Mouse (Mus musculus) heart, embryonic 13.5 days (tissue): ENCODE results near the gene Mob3c. TPM values are rescaled to one million over a fixed set of nuclear protein-coding genes. Genes with fewer than 3 reads are reported as not detected.

Experiments used
- ATAC-seq: fragments of 200-750 bp; cut with Nextera tagmentation; 2 replicates; pipeline ENCODE4 v1.8.0; 2017; ENCODE audit warnings: moderate TSS enrichment; ENCODE audit not compliant: insufficient number of reproducible peaks, low FRiP score, low TSS enrichment; ENCODE audit errors: extremely low read depth
- H3K27ac ChIP-seq: fragments of 300-500 bp; sonication (generic); replicated peaks from 2 replicates; pipeline ENCODE4 v1.5.1; 2015; ENCODE audit warnings: moderate library complexity, mild to moderate bottlenecking, inconsistent platforms
- H3K27me3 ChIP-seq: fragments of 300-500 bp; sonication (generic); replicated peaks from 2 replicates; pipeline ENCODE4 v1.6.1; 2015; ENCODE audit warnings: mild to moderate bottlenecking, inconsistent platforms
- H3K36me3 ChIP-seq: fragments of 300-500 bp; sonication (generic); 2 replicates; pipeline ENCODE4 v1.6.1; 2015; ENCODE audit warnings: mild to moderate bottlenecking, inconsistent platforms
- H3K4me1 ChIP-seq: fragments of 300-500 bp; sonication (generic); 2 replicates; pipeline ENCODE4 v1.6.1; 2015; ENCODE audit warnings: inconsistent platforms
- H3K4me2 ChIP-seq: fragments of 300-500 bp; sonication (generic); 2 replicates; pipeline ENCODE4 v1.6.1; 2015; ENCODE audit warnings: inconsistent platforms, mild to moderate bottlenecking, moderate library complexity
- H3K4me3 ChIP-seq: fragments of 300-500 bp; sonication (generic); 2 replicates; pipeline ENCODE4 v1.5.1; 2015; ENCODE audit warnings: moderate library complexity, mild to moderate bottlenecking, inconsistent platforms
- H3K9ac ChIP-seq: fragments of 300-500 bp; sonication (generic); 2 replicates; pipeline ENCODE4 v1.6.1; 2015; ENCODE audit warnings: inconsistent platforms, mild to moderate bottlenecking, moderate library complexity
- H3K9me3 ChIP-seq: fragments of 300-500 bp; sonication (generic); 2 replicates; pipeline ENCODE4 v1.6.1; 2016; ENCODE audit warnings: inconsistent platforms
- WGBS: fragments of 180-500 bp; shearing (Covaris S2); methylation state at CpG from one replicate; pipeline ENCODE4 v1.1.7; 2015; ENCODE audit warnings: mixed read lengths; 5-methylcytosine and 5-hydroxymethylcytosine counted together
- polyA plus RNA-seq: library from polyadenylated mRNA; unstranded; fragments of >200 nt; fragmentation: Nextera tagmentation; extraction: Ambion mirVana; gene quantifications from 2 replicates; pipeline ENCODE4 v1.2.1, GENCODE M21; 2015

The Mob3c gene
- polyA plus RNA-seq, 1 experiment from 2014 or later: 6.4 TPM

GRCm38 (mm10) chr4:115882195-115882594, 54.3 kb downstream of the Mob3c start:
- WGBS: 44% methylated on average over 4 of the region's 4 CpGs
- Histone ChIP-seq H3K9me3 (no peaks in the 10 kb centered on the region), H3K4me2 (no peak overlapping the region), H3K9ac (no peak overlapping the region), H3K27ac (no peak overlapping the region), H3K4me3 (no peak overlapping the region), H3K36me3 (no peaks in the 10 kb centered on the region), H3K27me3 (peaks cover 35% of the 10 kb centered on the region), H3K4me1 (peaks cover 17% of the 10 kb centered on the region)
- ATAC-seq: no peak

- no peak for ATAC-seq
- 65% methylated on average over 6 of the region's 6 CpGs for WGBS
- Histone ChIP-seq H3K9ac (no peak within 1 kb of the TSS), H3K4me2 (no peak within 1 kb of the TSS), H3K9me3 (no peaks in the 10 kb centered on the region), H3K27me3 (peaks cover 48% of the 10 kb centered on the region), H3K27ac (no peak within 1 kb of the TSS), H3K4me1 (no peaks in the 10 kb centered on the region), H3K36me3 (no peaks in the 10 kb centered on the region), H3K4me3 (no peak within 1 kb of the TSS)
These were observed 56.1 kb downstream of the Mob3c start, which contains the start of gene Kncn for GRCm38 (mm10) chr4:115884022-115884421. Kncn (plus strand) TSS chr4:115884400.

Other genes starting within 250 kb of the Mob3c start
- not detected in 2 replicates for gene Cyp4a32, start 227.1 kb upstream of the Mob3c start, polyA plus RNA-seq
- 1.2 and 2.0 TPM in 2 replicates for gene Cyp4b1, start 180.4 kb upstream of the Mob3c start, polyA plus RNA-seq
- 23.6 and 25.5 TPM in 2 replicates for gene Efcab14, start 90.3 kb upstream of the Mob3c start, polyA plus RNA-seq
- gene Tex38, start 47.1 kb upstream of the Mob3c start, polyA plus RNA-seq: 0.19 TPM in 1 of 2 replicates, not detected in the other
- 54.5 and 63.2 TPM in 2 replicates for gene Atpaf1, start 43.3 kb upstream of the Mob3c start, polyA plus RNA-seq
- gene Mknk1, start 11.1 kb downstream of the Mob3c start, polyA plus RNA-seq: 18.2 and 18.6 TPM in 2 replicates
- gene Kncn, start 56.3 kb downstream of the Mob3c start, polyA plus RNA-seq: not detected in 2 replicates
- not detected in 2 replicates for gene 6430628N08Rik, start 62.6 kb downstream of the Mob3c start, polyA plus RNA-seq
- gene Dmbx1, start 111.8 kb downstream of the Mob3c start, polyA plus RNA-seq: 0.05 TPM in 1 of 2 replicates, not detected in the other
- 1.9 and 2.1 TPM in 2 replicates for gene Faah, start 189.8 kb downstream of the Mob3c start, polyA plus RNA-seq
- 24.9 and 25.3 TPM in 2 replicates for gene Nsun4, start 225.8 kb downstream of the Mob3c start, polyA plus RNA-seq
- 925 and 1,094 TPM in 2 replicates for gene Uqcrh, start 247.0 kb downstream of the Mob3c start, polyA plus RNA-seq
- gene Lrrc41, start 247.2 kb downstream of the Mob3c start, polyA plus RNA-seq: 49.5 and 52.2 TPM in 2 replicates